Mouse (Mus musculus) natural killer cell, adult 2 months (primary cell): ENCODE data around the gene Frmd5.

ENCODE experiments used
- DNase-seq, 2 experiments: peaks; one replicate each; pipeline ENCODE4 v3.0.0; 2022; ENCODE audit warnings: low spot score in 2 of 2

Frmd5 gene

GRCm38 (mm10) chr2:121620582-121621261 is 186.2 kb downstream of the Frmd5 start:
- DNase-seq: no peak

- DNase-seq: no peak
Observed at GRCm38 (mm10) chr2:121615199-121615559, 191.7 kb downstream of the Frmd5 start.

- no peak for DNase-seq
Observed at GRCm38 (mm10) chr2:121614483-121615198, 192.2 kb downstream of the Frmd5 start.

- DNase-seq: no peak
Observed at GRCm38 (mm10) chr2:121612112-121612511, 194.8 kb downstream of the Frmd5 start.

GRCm38 (mm10) chr2:121610008-121610884 is 196.6 kb downstream of the Frmd5 start:
- no peak for DNase-seq

GRCm38 (mm10) chr2:121609141-121609724 is 197.7 kb downstream of the Frmd5 start:
- DNase-seq: no peak

GRCm38 (mm10) chr2:121602397-121602796 is 204.5 kb downstream of the Frmd5 start:
- no peak for DNase-seq

- DNase-seq: no peak
Observed at GRCm38 (mm10) chr2:121601543-121601942, 205.3 kb downstream of the Frmd5 start.

- no peak for DNase-seq
Observed at GRCm38 (mm10) chr2:121600736-121601135, 206.2 kb downstream of the Frmd5 start.

- no peak for DNase-seq
Observed at GRCm38 (mm10) chr2:121598249-121598648, 208.6 kb downstream of the Frmd5 start.

- DNase-seq: no peak
Observed at GRCm38 (mm10) chr2:121596621-121597020, 210.3 kb downstream of the Frmd5 start.

GRCm38 (mm10) chr2:121594660-121595291 is 212.1 kb downstream of the Frmd5 start:
- no peak for DNase-seq

GRCm38 (mm10) chr2:121594131-121594530 is 212.8 kb downstream of the Frmd5 start:
- DNase-seq: no peak

- DNase-seq: no peak
Observed at GRCm38 (mm10) chr2:121588309-121588694, 218.6 kb downstream of the Frmd5 start.

GRCm38 (mm10) chr2:121587523-121588308 is 219.2 kb downstream of the Frmd5 start:
- no peak for DNase-seq

GRCm38 (mm10) chr2:121584705-121585104 is 222.2 kb downstream of the Frmd5 start:
- no peak for DNase-seq

- no peak for DNase-seq
Observed at GRCm38 (mm10) chr2:121583468-121584116, 223.3 kb downstream of the Frmd5 start.

GRCm38 (mm10) chr2:121582809-121583376 is 224.0 kb downstream of the Frmd5 start:
- no peak for DNase-seq

GRCm38 (mm10) chr2:121575741-121576201 is 231.1 kb downstream of the Frmd5 start:
- no peak for DNase-seq
